Mouse (Mus musculus) heart, embryonic 12.5 days (tissue): ENCODE data around the gene Mettl4. TPM values are rescaled to one million over a fixed set of nuclear protein-coding genes. Genes with fewer than 3 reads are reported as not detected.
"Not testable (repeated sequence)": the region's sequence is repeated elsewhere in the genome, so short reads cannot be mapped to it uniquely, and the experiment has no call there.

Source experiments
- ATAC-seq: fragments of 200-750 bp; cut with Nextera tagmentation; 2 replicates; pipeline ENCODE4 v1.8.0; 2017; ENCODE audit warnings: moderate TSS enrichment, moderate library complexity; ENCODE audit not compliant: insufficient number of reproducible peaks, low FRiP score
- H3K27ac ChIP-seq: fragments of 300-500 bp; sonication (generic); 2 replicates; pipeline ENCODE4 v1.5.1; 2016; ENCODE audit warnings: mild to moderate bottlenecking, moderate library complexity; ENCODE audit not compliant: poor library complexity, severe bottlenecking
- H3K27me3 ChIP-seq: fragments of 300-500 bp; sonication (generic); replicated peaks from 2 replicates; pipeline ENCODE4 v1.6.1; 2016; ENCODE audit warnings: mild to moderate bottlenecking, moderate library complexity
- H3K36me3 ChIP-seq: fragments of 300-500 bp; sonication (generic); 2 replicates; pipeline ENCODE4 v1.6.1; 2016; ENCODE audit warnings: mild to moderate bottlenecking, moderate library complexity
- H3K4me1 ChIP-seq: fragments of 300-500 bp; sonication (generic); replicated peaks from 2 replicates; pipeline ENCODE4 v1.6.1; 2016; ENCODE audit warnings: mild to moderate bottlenecking
- H3K4me2 ChIP-seq: fragments of 300-500 bp; sonication (generic); 2 replicates; pipeline ENCODE4 v1.6.1; 2016; ENCODE audit warnings: mild to moderate bottlenecking, moderate library complexity
- H3K4me3 ChIP-seq: fragments of 300-500 bp; sonication (generic); 2 replicates; pipeline ENCODE4 v1.5.1; 2016; ENCODE audit warnings: mild to moderate bottlenecking
- H3K9ac ChIP-seq: fragments of 300-500 bp; sonication (generic); 2 replicates; pipeline ENCODE4 v1.6.1; 2016; ENCODE audit warnings: mild to moderate bottlenecking, moderate library complexity
- H3K9me3 ChIP-seq: fragments of 300-500 bp; sonication (generic); replicated peaks from 2 replicates; pipeline ENCODE4 v1.6.1; 2016; ENCODE audit warnings: mild to moderate bottlenecking, moderate library complexity
- WGBS: fragments of 180-500 bp; shearing (Covaris S2); methylation state at CpG from one replicate; pipeline ENCODE4 v1.1.7; 2016; 5-methylcytosine and 5-hydroxymethylcytosine counted together
- polyA plus RNA-seq: library from polyadenylated mRNA; unstranded; fragments of >200 nt; fragmentation: Nextera tagmentation; extraction: Ambion mirVana; gene quantifications from 2 replicates; pipeline ENCODE4 v1.2.1, GENCODE M21; 2016

Mettl4 gene
- polyA plus RNA-seq: 17.2 and 18.0 TPM in 2 replicates

DNA sequence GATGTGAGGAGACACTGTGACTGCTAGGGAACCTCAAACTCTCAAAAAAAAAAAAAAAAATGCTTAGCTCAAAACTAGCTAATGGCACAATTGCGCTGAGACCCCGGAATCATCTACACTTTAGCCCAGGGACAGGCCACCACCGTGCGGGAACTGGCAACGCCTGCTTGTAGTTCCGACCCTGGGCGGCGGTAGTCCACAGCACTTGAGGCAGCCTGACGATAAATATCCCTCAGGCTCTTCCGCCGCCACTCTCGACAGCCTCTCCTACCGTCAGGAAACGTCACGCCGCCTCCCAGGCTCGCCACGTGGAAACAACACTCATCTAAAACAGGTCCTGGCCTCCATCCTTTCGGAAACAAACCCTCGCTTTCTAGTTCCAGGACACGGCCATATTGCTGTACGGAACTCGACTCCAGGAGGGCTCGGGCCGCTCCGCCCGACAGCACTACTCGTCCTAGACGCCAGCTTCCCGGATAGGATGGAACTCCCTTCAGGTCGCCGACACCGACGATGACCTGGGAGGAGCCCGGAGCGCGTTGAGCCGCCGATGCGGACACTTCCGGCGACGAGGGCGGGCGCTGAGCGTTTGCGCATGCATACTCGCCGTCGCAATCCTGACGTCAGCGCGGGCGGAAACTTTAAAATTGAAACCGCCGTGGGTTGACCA, at the start of gene Mettl4:
Mettl4 (minus strand) TSS at position 554 of the 670 bp plus-strand sequence.
- WGBS: under 1% methylated on average over 56 of the region's 56 CpGs
- no peaks in the 10 kb centered on the region for H3K36me3 ChIP-seq
- peak within 1 kb of the TSS; percentile 84 for H3K4me2 ChIP-seq
- no peaks in the 10 kb centered on the region for H3K9me3 ChIP-seq
- peaks cover 19% of the 10 kb centered on the region for H3K4me1 ChIP-seq
- ATAC-seq: peak; percentile 98
- H3K9ac ChIP-seq: peak within 1 kb of the TSS; percentile 82
- H3K27me3 ChIP-seq: no peaks in the 10 kb centered on the region
- peak within 1 kb of the TSS; percentile 95 for H3K27ac ChIP-seq
- peak within 1 kb of the TSS; percentile 79 for H3K4me3 ChIP-seq

DNA sequence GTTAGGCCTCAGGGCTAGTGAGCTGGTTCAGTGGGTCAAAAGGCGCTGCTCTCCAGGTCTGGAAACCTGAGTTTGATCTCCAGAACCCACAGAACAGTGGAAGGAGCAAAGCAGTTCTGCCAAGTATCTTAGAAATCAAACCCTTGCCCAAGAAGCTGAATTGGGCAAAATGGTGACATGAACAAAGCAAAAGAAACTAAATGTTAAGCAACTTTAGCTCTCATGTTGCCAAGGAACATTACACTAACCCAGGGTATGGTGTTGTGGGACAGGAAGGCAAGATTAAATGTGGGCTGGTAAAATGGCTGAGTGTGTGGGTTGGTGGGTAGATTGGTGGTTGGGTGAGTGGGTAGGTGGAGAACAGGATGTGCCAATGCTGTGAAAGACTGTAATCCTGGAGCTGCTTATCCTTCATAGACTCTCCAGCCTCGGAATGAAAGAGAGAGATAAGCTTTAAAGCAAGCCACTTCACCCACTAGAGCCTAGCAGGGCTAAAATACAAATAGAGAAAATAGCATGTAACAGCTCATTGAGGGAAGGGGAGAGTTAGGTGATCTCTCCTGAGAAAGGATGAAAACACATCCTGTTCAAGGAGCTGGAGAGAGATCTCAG, 29.2 kb upstream of the Mettl4 start:
- 53% methylated on average over 2 of the region's 2 CpGs for WGBS
- H3K4me2 ChIP-seq: no peak overlapping the region
- H3K27me3 ChIP-seq: no peaks in the 10 kb centered on the region
- ATAC-seq: no peak
- no peak overlapping the region for H3K4me3 ChIP-seq
- H3K9ac ChIP-seq: no peak overlapping the region
- H3K36me3 ChIP-seq: peaks cover 25% of the 10 kb centered on the region
- H3K27ac ChIP-seq: no peak overlapping the region
- H3K4me1 ChIP-seq: no peaks in the 10 kb centered on the region
- no peaks in the 10 kb centered on the region for H3K9me3 ChIP-seq

DNA sequence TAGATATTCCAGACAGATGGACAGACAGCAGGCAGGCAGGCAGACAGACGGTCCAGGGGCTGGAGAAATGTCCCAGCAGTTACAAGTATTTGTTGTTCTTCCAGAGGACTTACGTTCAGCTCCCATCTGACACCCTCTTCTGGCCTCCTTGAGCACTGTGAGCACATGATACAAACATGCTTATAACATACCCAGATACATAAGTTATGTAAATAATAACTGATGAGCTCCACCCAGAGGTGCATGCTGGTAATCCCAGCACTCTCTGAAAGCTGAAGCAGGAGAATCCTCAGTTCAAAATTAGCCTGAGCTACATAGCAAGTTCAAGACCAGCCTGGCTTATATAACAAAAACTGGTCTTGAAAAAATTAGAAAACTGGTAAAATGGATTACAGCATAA, 18.7 kb upstream of the Mettl4 start:
- H3K27me3 ChIP-seq: no peaks in the 10 kb centered on the region
- H3K27ac ChIP-seq: no peak overlapping the region
- no peak for ATAC-seq
- H3K4me2 ChIP-seq: no peak overlapping the region
- H3K9ac ChIP-seq: no peak overlapping the region
- 85% methylated on average over 2 of the region's 2 CpGs for WGBS
- no peaks in the 10 kb centered on the region for H3K9me3 ChIP-seq
- H3K4me3 ChIP-seq: no peak overlapping the region
- H3K4me1 ChIP-seq: no peaks in the 10 kb centered on the region
- H3K36me3 ChIP-seq: peaks cover 74% of the 10 kb centered on the region

DNA sequence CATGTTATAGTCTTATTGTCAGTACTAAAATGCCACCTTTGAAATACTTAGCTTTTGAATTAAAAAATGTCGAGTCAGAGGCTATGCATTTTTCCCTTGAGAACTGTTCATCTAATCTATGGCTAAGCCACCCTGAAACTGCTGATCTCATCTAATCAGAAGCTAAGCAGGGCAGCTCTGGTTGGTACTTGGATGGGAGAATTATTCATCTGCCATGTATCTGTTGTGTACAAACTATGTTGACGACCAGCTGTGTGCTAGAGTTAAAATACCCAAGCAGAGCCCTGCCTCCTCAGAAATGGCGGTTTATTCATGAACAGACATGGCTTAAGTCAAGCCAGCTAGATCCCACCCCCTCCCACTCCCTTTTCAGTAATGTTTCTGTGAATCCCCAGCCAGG, 14.9 kb upstream of the Mettl4 start:
- no peaks in the 10 kb centered on the region for H3K27me3 ChIP-seq
- H3K4me1 ChIP-seq: no peaks in the 10 kb centered on the region
- 82% methylated on average over 3 of the region's 3 CpGs for WGBS
- no peak overlapping the region for H3K4me3 ChIP-seq
- no peak overlapping the region for H3K4me2 ChIP-seq
- no peak overlapping the region for H3K27ac ChIP-seq
- no peak for ATAC-seq
- no peak overlapping the region for H3K9ac ChIP-seq
- H3K9me3 ChIP-seq: no peaks in the 10 kb centered on the region
- H3K36me3 ChIP-seq: peaks cover 64% of the 10 kb centered on the region

DNA sequence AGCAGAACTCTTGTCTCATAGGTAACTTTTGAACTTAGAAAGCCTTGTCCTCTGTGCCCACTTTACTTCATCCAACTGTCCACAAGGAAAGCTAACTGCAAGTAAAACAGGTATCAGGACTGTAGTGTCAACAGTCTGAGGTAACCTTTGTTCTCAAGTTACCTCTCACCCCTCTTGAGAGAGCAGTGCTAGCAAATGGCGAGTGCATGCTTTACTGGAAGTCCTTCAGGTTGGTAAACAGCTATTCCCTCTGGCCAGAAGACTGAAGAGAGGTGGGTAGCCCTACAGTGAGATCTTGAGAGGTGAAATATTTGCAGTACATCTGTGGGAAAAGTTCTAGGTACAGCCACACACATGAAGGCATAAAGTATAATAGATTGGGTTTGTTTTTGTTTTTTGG, 14.2 kb upstream of the Mettl4 start:
- H3K9me3 ChIP-seq: no peaks in the 10 kb centered on the region
- H3K27ac ChIP-seq: no peak overlapping the region
- H3K36me3 ChIP-seq: peaks cover 61% of the 10 kb centered on the region
- WGBS: 80% methylated on average over 1 of the region's 1 CpGs
- H3K4me2 ChIP-seq: no peak overlapping the region
- no peak overlapping the region for H3K4me3 ChIP-seq
- no peak overlapping the region for H3K9ac ChIP-seq
- ATAC-seq: no peak
- H3K4me1 ChIP-seq: no peaks in the 10 kb centered on the region
- H3K27me3 ChIP-seq: no peaks in the 10 kb centered on the region

DNA sequence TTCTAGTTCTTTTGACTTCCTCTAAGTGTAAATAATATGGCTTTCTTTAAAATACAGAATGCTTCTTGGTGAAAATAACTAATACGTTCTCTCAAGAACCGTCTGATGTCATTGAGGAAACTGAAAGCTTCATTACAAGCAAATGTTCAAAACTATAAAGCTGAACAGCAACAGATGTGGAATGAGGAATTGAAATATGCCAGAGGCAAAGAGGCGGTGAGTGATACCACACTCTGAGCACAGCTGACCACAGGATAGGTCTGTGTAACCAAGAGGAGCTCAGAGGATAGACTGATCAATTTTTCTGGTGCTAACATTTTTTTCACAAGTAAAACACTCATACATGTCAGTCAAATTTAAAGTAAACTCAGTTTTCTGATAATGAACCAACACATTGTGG, 12.6 kb upstream of the Mettl4 start:
- Histone ChIP-seq H3K9ac (no peak overlapping the region), H3K4me2 (no peak overlapping the region), H3K4me1 (no peaks in the 10 kb centered on the region), H3K27ac (no peak overlapping the region), H3K9me3 (no peaks in the 10 kb centered on the region), H3K4me3 (no peak overlapping the region), H3K36me3 (peaks cover 63% of the 10 kb centered on the region), H3K27me3 (no peaks in the 10 kb centered on the region)
- ATAC-seq: no peak
- 95% methylated on average over 3 of the region's 3 CpGs for WGBS

DNA sequence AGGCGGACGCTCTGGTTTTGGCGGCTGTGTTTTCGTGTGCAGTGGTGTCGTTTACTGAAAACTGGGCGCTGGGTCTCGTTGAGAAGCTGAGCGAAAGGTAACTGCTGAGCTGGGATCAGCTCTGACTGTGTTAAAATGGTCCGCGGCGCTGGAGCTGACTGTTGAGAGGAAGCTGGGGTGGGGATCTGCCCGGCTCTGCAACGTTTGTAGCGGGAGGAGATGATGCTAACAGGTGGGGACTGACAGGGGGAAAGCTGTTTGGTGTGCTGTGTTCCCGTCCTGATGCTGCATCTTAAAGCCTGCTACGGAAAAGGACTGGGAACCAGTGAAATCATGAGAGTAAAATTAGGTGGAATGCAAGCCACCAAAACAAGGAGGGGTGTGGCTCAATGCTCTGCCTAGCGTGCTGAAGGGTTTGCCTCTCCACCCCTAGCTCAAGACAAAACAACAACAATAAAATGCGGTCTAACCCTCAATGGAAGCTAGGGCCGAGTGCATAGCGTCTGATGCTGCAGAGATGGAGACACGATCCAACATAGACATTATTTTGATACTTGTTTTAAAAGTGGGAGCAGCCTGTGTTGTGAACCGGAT, 414 bp upstream of the Mettl4 start:
- Histone ChIP-seq H3K9ac (peak overlapping the region; percentile 72), H3K27ac (peak overlapping the region; percentile 95), H3K4me3 (peak overlapping the region; percentile 79), H3K4me2 (peak overlapping the region; percentile 84), H3K36me3 (no peaks in the 10 kb centered on the region), H3K4me1 (peaks cover 19% of the 10 kb centered on the region), H3K27me3 (no peaks in the 10 kb centered on the region), H3K9me3 (no peaks in the 10 kb centered on the region)
- peak; percentile 39 for ATAC-seq
- 2% methylated on average over 22 of the region's 22 CpGs for WGBS

DNA sequence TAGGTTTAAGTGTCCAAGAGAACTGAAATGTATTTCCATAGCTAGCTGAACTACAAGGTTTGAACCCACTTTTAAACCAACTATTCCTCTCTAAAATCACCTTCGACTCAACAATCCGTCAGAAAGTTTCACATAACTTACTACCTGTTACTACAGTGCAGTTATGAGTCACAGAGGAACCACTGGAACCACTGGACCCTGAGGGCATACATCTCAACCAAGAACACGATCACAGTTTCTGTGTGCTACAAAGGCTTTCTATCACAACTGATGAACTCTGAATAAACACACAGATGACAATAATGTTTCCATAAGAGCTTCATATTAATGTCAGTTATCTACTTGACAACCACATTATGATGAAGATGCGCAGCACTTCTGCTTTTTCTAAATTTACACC, 11.6 kb downstream of the Mettl4 start:
- no peak overlapping the region for H3K27ac ChIP-seq
- H3K27me3 ChIP-seq: no peaks in the 10 kb centered on the region
- 87% methylated on average over 4 of the region's 4 CpGs for WGBS
- H3K4me1 ChIP-seq: no peaks in the 10 kb centered on the region
- peaks cover 16% of the 10 kb centered on the region for H3K36me3 ChIP-seq
- no peaks in the 10 kb centered on the region for H3K9me3 ChIP-seq
- H3K9ac ChIP-seq: no peak overlapping the region
- H3K4me2 ChIP-seq: no peak overlapping the region
- H3K4me3 ChIP-seq: no peak overlapping the region
- ATAC-seq: no peak

DNA sequence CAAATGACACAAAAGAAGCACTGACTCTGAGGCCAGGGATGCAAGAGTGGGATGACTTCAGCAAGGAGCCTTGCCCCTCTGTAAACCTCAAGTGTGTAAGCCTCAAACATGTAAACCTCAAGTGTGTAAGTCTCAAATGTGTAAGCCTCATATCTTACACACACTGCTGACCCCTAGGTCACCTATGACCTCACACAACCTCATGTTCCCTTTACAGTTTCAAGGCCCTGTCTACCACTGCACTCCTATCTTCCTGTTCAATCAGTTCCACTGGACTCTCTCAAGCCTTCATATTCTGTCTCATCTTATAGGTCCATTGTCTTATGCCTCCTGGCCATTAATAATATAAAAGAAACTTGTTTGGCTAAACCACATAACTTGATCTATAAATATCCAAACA, 13.9 kb downstream of the Mettl4 start:
- peaks cover 22% of the 10 kb centered on the region for H3K36me3 ChIP-seq
- ATAC-seq: no peak
- no peak overlapping the region for H3K4me2 ChIP-seq
- no peaks in the 10 kb centered on the region for H3K27me3 ChIP-seq
- no peaks in the 10 kb centered on the region for H3K9me3 ChIP-seq
- H3K27ac ChIP-seq: no peak overlapping the region
- no peak overlapping the region for H3K4me3 ChIP-seq
- H3K9ac ChIP-seq: no peak overlapping the region
- no peaks in the 10 kb centered on the region for H3K4me1 ChIP-seq

DNA sequence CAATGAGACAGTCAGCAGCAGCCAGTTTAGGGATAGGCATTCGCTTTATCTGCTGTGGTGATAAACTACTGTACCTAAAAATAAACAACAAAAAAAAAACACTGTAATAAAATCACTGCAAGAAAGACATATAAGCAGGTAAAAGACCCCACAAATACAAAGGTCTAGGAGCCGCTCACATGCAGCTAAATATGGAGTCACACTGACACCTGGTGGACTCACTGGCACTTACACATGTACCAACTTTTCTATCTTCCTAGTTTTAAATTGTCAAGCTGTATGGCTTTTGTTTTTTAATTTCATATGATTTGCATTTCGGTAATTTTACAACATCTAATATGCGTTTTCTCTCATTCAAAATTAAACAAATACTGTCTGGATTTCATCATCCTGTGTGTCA, 14.4 kb downstream of the Mettl4 start:
- Histone ChIP-seq H3K4me1 (no peaks in the 10 kb centered on the region), H3K27me3 (no peaks in the 10 kb centered on the region), H3K4me3 (no peak overlapping the region), H3K27ac (no peak overlapping the region), H3K9ac (no peak overlapping the region), H3K4me2 (no peak overlapping the region), H3K9me3 (no peaks in the 10 kb centered on the region), H3K36me3 (peaks cover 22% of the 10 kb centered on the region)
- no peak for ATAC-seq
- WGBS: 59% methylated on average over 4 of the region's 4 CpGs

DNA sequence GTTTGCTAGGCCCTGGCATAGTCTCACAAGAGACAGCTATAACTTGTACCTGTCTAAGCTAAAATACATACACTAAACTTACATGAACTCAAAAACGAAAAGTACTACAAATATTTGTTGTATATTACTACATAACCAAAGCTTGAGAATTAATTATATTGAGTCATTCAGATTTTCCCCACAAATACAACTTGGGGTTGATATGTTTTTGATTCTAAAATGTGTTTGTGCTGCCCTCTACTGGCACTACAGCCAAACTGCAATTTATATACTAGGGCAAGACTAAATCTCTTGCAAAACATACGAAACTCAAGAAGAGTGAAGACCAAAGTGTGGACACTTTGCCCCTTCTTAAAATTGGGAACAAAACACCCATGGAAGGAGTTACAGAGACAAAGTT, 19.4 kb downstream of the Mettl4 start:
- not testable (repeated sequence) for H3K4me1 ChIP-seq, H3K4me3 ChIP-seq, H3K9ac ChIP-seq, H3K9me3 ChIP-seq, ATAC-seq, H3K4me2 ChIP-seq, H3K27me3 ChIP-seq, H3K27ac ChIP-seq
- 24% methylated on average over 2 of the region's 2 CpGs for WGBS
- H3K36me3 ChIP-seq: peaks cover 34% of the 10 kb centered on the region; the same call in 1 of the 2 replicates
